Mouse (Mus musculus) myocyte (in vitro differentiated cells): ENCODE data around the gene Pet117. TPM values are rescaled to one million over a fixed set of nuclear protein-coding genes. Genes with fewer than 3 reads are reported as not detected.

Experiments
- H3K27me3 ChIP-seq: one replicate; pipeline ENCODE4 v1.6.1; 2011; ENCODE audit not compliant: control insufficient read depth, insufficient read depth, insufficient read length
- H3K36me3 ChIP-seq: one replicate; pipeline ENCODE4 v1.6.1; 2011; ENCODE audit not compliant: control insufficient read depth, insufficient read depth
- H3K4me2 ChIP-seq: one replicate; pipeline ENCODE4 v1.6.1; 2011; ENCODE audit warnings: low read depth, control low read depth
- H3K4me3 ChIP-seq: one replicate; pipeline ENCODE4 v1.5.1; 2011; ENCODE audit warnings: mild to moderate bottlenecking, control low read depth, moderate library complexity
- H3K79me2 ChIP-seq: one replicate; pipeline ENCODE4 v1.6.1; 2011; ENCODE audit not compliant: control insufficient read depth, insufficient read depth
- H3ac ChIP-seq: one replicate; pipeline ENCODE4 v1.6.1; 2011; ENCODE audit not compliant: control insufficient read depth, insufficient read length
- CEBPB ChIP-seq: IDR thresholded peaks from 2 replicates; pipeline ENCODE4 v1.6.1; 2011; ENCODE audit warnings: mild to moderate bottlenecking, moderate library complexity; ENCODE audit not compliant: poor library complexity, insufficient read depth, severe bottlenecking
- E2F4 ChIP-seq: IDR thresholded peaks from one replicate; pipeline ENCODE4 v1.6.1; 2011; ENCODE audit warnings: mild to moderate bottlenecking, control low read depth, moderate library complexity; ENCODE audit not compliant: insufficient read depth
- MAX ChIP-seq: IDR thresholded peaks from one replicate; pipeline ENCODE4 v1.6.1; 2011; ENCODE audit warnings: low read depth, mild to moderate bottlenecking, control low read depth
- MYOD1 ChIP-seq, 3 experiments: IDR thresholded peaks; one replicate each; pipeline ENCODE4 v1.6.1; 2011; ENCODE audit warnings: control low read depth in 2 of 3, low read depth in 2 of 3, mild to moderate bottlenecking in 2 of 3, moderate library complexity in 1 of 3; ENCODE audit not compliant: insufficient read length in 2 of 3, control insufficient read depth in 1 of 3
- MYOG ChIP-seq, 3 experiments: IDR thresholded peaks; one replicate each; pipeline ENCODE4 v1.6.1; 2011; ENCODE audit warnings: control low read depth in 2 of 3, low read depth in 2 of 3, mild to moderate bottlenecking in 2 of 3; ENCODE audit not compliant: insufficient read length in 2 of 3, control insufficient read depth in 1 of 3, insufficient read depth in 1 of 3
- POLR2A ChIP-seq: IDR thresholded peaks from one replicate; pipeline ENCODE4 v1.6.1; 2011; ENCODE audit warnings: low read depth, mild to moderate bottlenecking, control low read depth, moderate library complexity; ENCODE audit not compliant: insufficient read length
- POLR2AphosphoS2 ChIP-seq: IDR thresholded peaks from one replicate; pipeline ENCODE4 v1.6.1; 2011; ENCODE audit warnings: low read depth, control low read depth; ENCODE audit not compliant: insufficient read length
- REST ChIP-seq: IDR thresholded peaks from one replicate; pipeline ENCODE4 v1.6.1; 2011; ENCODE audit warnings: mild to moderate bottlenecking, control low read depth, moderate library complexity; ENCODE audit not compliant: insufficient read depth, insufficient read length
- SRF ChIP-seq: IDR thresholded peaks from one replicate; pipeline ENCODE4 v1.6.1; 2011; ENCODE audit warnings: low read depth; ENCODE audit not compliant: control insufficient read depth, insufficient read length
- TCF12 ChIP-seq: IDR thresholded peaks from one replicate; pipeline ENCODE4 v1.6.1; 2011; ENCODE audit warnings: mild to moderate bottlenecking, control low read depth; ENCODE audit not compliant: poor library complexity, insufficient read depth, severe bottlenecking
- TCF3 ChIP-seq: IDR thresholded peaks from one replicate; pipeline ENCODE4 v1.6.1; 2011; ENCODE audit warnings: low read depth, control low read depth; ENCODE audit not compliant: insufficient read length
- USF1 ChIP-seq: IDR thresholded peaks from one replicate; pipeline ENCODE4 v1.6.1; 2011; ENCODE audit warnings: low read depth, mild to moderate bottlenecking, control low read depth, moderate library complexity
- polyA plus RNA-seq: library from polyadenylated mRNA; unstranded; fragments of >200 nt; fragmentation: generic; extraction: Trizol; gene quantifications from one replicate; pipeline ENCODE4 v1.2.1, GENCODE M21; 2012; ENCODE audit warnings: missing spikeins

Pet117 gene
- 3.1 TPM for polyA plus RNA-seq

- Histone ChIP-seq H3K27me3 (no peaks in the 10 kb centered on the region), H3K79me2 (peaks cover 26% of the 10 kb centered on the region), H3ac (peak within 1 kb of the TSS; percentile 33), H3K36me3 (no peaks in the 10 kb centered on the region), H3K4me2 (peak within 1 kb of the TSS; percentile 96), H3K4me3 (peak within 1 kb of the TSS; percentile 83)
- TF ChIP-seq USF1 (no peak), MYOG (IDR thresholded peaks at IDR 0.05; ENCODE audit: control insufficient read depth in 1 of 3, insufficient read depth in 1 of 3, insufficient read length in 2 of 3, low read depth in 2 of 3) (no peak), MAX (no peak), TCF12 (no peak), E2F4 (no peak), POLR2A (no peak), SRF (peak; percentile 83), REST (no peak), CEBPB (no peak)
Observed at GRCm38 (mm10) chr2:144368400-144369019, at the start of gene Pet117, which contains the start of gene Kat14. Gene Pet117 (plus strand): TSS chr2:144368996. Gene Kat14 (plus strand): TSS chr2:144368983.

GRCm38 (mm10) chr2:144324218-144324617 is 44.6 kb upstream of the Pet117 start:
- Histone ChIP-seq H3K27me3 (peaks cover 37% of the 10 kb centered on the region), H3K79me2 (no peaks in the 10 kb centered on the region), H3K4me3 (no peak overlapping the region), H3ac (no peak overlapping the region), H3K36me3 (no peaks in the 10 kb centered on the region), H3K4me2 (no peak overlapping the region)
- TF ChIP-seq MYOD1 (IDR thresholded peaks at IDR 0.05; ENCODE audit: control insufficient read depth in 1 of 3, insufficient read length in 2 of 3, low read depth in 2 of 3) (no peak), TCF12 (no peak), MAX (no peak), MYOG (IDR thresholded peaks at IDR 0.05; ENCODE audit: control insufficient read depth in 1 of 3, insufficient read depth in 1 of 3, insufficient read length in 2 of 3, low read depth in 2 of 3) (no peak), SRF (no peak), POLR2A (no peak), E2F4 (no peak), REST (no peak), CEBPB (no peak), POLR2AphosphoS2 (no peak), TCF3 (no peak), USF1 (no peak)

DNA sequence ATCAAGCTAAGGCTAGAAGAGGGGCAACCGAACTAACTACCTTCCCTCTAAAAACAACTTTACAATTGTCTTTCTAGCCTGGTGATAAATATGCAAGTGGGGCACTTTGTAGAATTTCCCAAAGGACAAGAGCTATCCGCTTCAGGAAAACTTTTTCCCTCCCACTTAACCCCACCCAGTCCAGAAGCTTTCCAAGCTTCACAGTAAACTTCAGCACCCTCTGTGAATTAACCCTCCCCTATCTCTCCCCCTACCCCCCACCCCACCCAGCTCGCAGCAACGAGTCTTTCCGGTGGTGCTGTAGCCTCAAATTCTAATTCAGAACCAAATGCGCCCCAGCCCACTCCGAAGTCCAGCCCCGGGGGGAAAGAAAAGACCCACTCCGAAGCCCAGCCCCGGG is 39.3 kb upstream of the Pet117 start:
- H3ac ChIP-seq, result no peak overlapping the region
- no peak overlapping the region for H3K4me2 ChIP-seq
- no peaks in the 10 kb centered on the region for H3K79me2 ChIP-seq
- H3K27me3 ChIP-seq, result peaks cover 65% of the 10 kb centered on the region
- H3K36me3 ChIP-seq, result no peaks in the 10 kb centered on the region
- no peak overlapping the region for H3K4me3 ChIP-seq
- TF ChIP-seq TCF3, result no peak
- no peak for TF ChIP-seq E2F4
- no peak for TF ChIP-seq MYOG (IDR thresholded peaks at IDR 0.05; ENCODE audit: control insufficient read depth in 1 of 3, insufficient read depth in 1 of 3, insufficient read length in 2 of 3, low read depth in 2 of 3)
- no peak for TF ChIP-seq MYOD1 (IDR thresholded peaks at IDR 0.05; ENCODE audit: control insufficient read depth in 1 of 3, insufficient read length in 2 of 3, low read depth in 2 of 3)
- no peak for TF ChIP-seq USF1
- TF ChIP-seq REST, result no peak
- TF ChIP-seq SRF, result no peak

DNA sequence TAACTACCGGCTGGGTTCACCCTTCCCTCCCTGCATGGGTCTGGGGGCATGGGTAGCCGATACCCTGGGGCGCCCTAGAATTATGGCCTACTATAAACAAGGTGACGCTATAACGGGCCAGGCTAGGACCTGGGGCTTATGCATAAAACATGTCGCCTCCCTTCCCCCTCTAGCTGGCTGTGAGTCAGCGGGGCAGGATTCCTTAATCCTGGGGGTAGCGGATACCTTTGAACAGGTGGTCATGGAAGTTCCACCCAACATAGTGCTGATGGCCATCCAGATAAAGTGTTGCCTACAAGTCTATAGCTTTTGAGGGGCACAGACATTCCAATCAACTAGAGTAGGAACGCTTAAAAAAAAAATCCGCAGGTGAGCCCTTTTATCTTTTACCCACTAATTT is 38.9 kb upstream of the Pet117 start:
- Histone ChIP-seq H3K27me3 (peaks cover 65% of the 10 kb centered on the region), H3K4me3 (no peak overlapping the region), H3K79me2 (no peaks in the 10 kb centered on the region), H3K36me3 (no peaks in the 10 kb centered on the region), H3K4me2 (no peak overlapping the region), H3ac (no peak overlapping the region)
- TF ChIP-seq CEBPB, result no peak
- TF ChIP-seq E2F4, result no peak
- TF ChIP-seq REST, result no peak

GRCm38 (mm10) chr2:144330352-144330959 is 38.3 kb upstream of the Pet117 start:
- H3K4me3 ChIP-seq, result no peak overlapping the region
- TF ChIP-seq MAX, result no peak
- no peak for TF ChIP-seq MYOD1 (IDR thresholded peaks at IDR 0.05; ENCODE audit: control insufficient read depth in 1 of 3, insufficient read length in 2 of 3, low read depth in 2 of 3)
- peak overlapping the region; percentile 24 for H3K4me2 ChIP-seq
- peaks cover 65% of the 10 kb centered on the region for H3K27me3 ChIP-seq
- no peaks in the 10 kb centered on the region for H3K36me3 ChIP-seq
- H3ac ChIP-seq, result no peak overlapping the region
- H3K79me2 ChIP-seq, result no peaks in the 10 kb centered on the region
